Mouse (Mus musculus) midbrain, embryonic 10.5 days (tissue): ENCODE data around the gene Gm7173. TPM values are rescaled to one million over a fixed set of nuclear protein-coding genes. Genes with fewer than 3 reads are reported as not detected.

Source experiments
- DNase-seq: peaks from one replicate; pipeline ENCODE4 v3.0.0-alpha.2; 2017; ENCODE audit warnings: low spot score
- H3K27ac ChIP-seq: fragments of 300-500 bp; sonication (generic); replicated peaks from 2 replicates; pipeline ENCODE4 v1.5.1; 2016; ENCODE audit warnings: mild to moderate bottlenecking
- H3K27me3 ChIP-seq: fragments of 300-500 bp; sonication (generic); 2 replicates; pipeline ENCODE4 v1.6.1; 2016; ENCODE audit warnings: low read depth, mild to moderate bottlenecking; ENCODE audit not compliant: poor library complexity, severe bottlenecking
- H3K36me3 ChIP-seq: fragments of 300-500 bp; sonication (generic); 2 replicates; pipeline ENCODE4 v1.6.1; 2016; ENCODE audit warnings: mild to moderate bottlenecking, moderate library complexity
- H3K4me1 ChIP-seq: fragments of 300-500 bp; sonication (generic); 2 replicates; pipeline ENCODE4 v1.6.1; 2016
- H3K4me3 ChIP-seq: fragments of 300-500 bp; sonication (generic); 2 replicates; pipeline ENCODE4 v1.5.1; 2016; ENCODE audit warnings: mild to moderate bottlenecking, moderate library complexity
- H3K9me3 ChIP-seq: fragments of 300-500 bp; sonication (generic); replicated peaks from 2 replicates; pipeline ENCODE4 v1.6.1; 2016; ENCODE audit warnings: mild to moderate bottlenecking
- WGBS: fragments of 180-500 bp; shearing (Covaris S2); methylation state at CpG from one replicate; pipeline ENCODE4 v1.1.7; 2016; 5-methylcytosine and 5-hydroxymethylcytosine counted together
- polyA plus RNA-seq: library from polyadenylated mRNA; unstranded; fragments of >200 nt; fragmentation: Nextera tagmentation; extraction: Ambion mirVana; gene quantifications from 2 replicates; pipeline ENCODE4 v1.2.1, GENCODE M21; 2016

Gm7173 gene
- polyA plus RNA-seq, result 0.39 and 0.58 TPM in 2 replicates

- DNase-seq, result peak; percentile 34
- H3K36me3 ChIP-seq, result no peaks in the 10 kb centered on the region
- H3K27ac ChIP-seq, result peak within 1 kb of the TSS; percentile 52; the same call in 1 of the 2 replicates
- H3K4me3 ChIP-seq, result peak within 1 kb of the TSS; percentile 51
- no peaks in the 10 kb centered on the region for H3K27me3 ChIP-seq
- 20% methylated on average over 23 of the region's 23 CpGs for WGBS
- H3K9me3 ChIP-seq, result no peaks in the 10 kb centered on the region
- H3K4me1 ChIP-seq, result no peaks in the 10 kb centered on the region
Observed at GRCm38 (mm10) chrX:79516977-79517645, at the start of gene Gm7173. TSS of gene Gm7173 (minus strand) at chrX:79517285.

DNA sequence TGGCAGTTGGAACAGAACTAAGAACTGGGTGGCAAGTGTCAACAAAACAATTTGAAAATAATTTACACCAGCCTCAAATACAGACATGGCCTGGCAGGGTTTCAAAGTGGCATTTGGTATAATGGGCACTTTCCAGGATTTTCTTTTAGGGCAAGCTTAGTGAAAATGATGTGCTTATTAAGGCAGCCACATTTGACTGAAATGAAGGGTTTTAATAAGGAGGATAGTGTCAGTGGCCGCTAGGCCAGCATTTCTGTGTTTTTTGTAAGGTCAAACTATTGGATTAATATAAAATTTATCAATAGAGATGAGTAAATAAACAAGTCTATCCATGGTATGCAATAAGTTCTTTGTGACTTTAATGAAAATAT is 546 bp upstream of the Gm7173 start:
- H3K27me3 ChIP-seq, result no peaks in the 10 kb centered on the region
- no peaks in the 10 kb centered on the region for H3K36me3 ChIP-seq
- H3K9me3 ChIP-seq, result no peaks in the 10 kb centered on the region
- no peak overlapping the region for H3K27ac ChIP-seq
- no peak for DNase-seq
- H3K4me1 ChIP-seq, result no peaks in the 10 kb centered on the region
- H3K4me3 ChIP-seq, result peak overlapping the region; percentile 51
- WGBS, result 84% methylated on average over 1 of the region's 1 CpGs

GRCm38 (mm10) chrX:79316790-79317189 is 200.3 kb downstream of the Gm7173 start:
- Histone ChIP-seq H3K4me1 (no peaks in the 10 kb centered on the region), H3K36me3 (no peaks in the 10 kb centered on the region), H3K4me3 (no peak overlapping the region), H3K27ac (no peak overlapping the region), H3K9me3 (no peaks in the 10 kb centered on the region), H3K27me3 (no peaks in the 10 kb centered on the region)
- DNase-seq, result no peak

Other genes starting within 250 kb of the Gm7173 start
- 0.14 and 0.15 TPM in 2 replicates for gene Mageb16, start 154.2 kb upstream of the Gm7173 start, polyA plus RNA-seq